Mouse (Mus musculus) liver, adult (tissue): ENCODE results near the gene Tmem86a.

Source experiments
- GATA4 ChIP-seq: IDR thresholded peaks from 2 replicates; pipeline ENCODE4 v1.6.1; 2014; ENCODE audit warnings: mild to moderate bottlenecking, low read length; ENCODE audit not compliant: insufficient replicate concordance

The Tmem86a gene

GRCm38 (mm10) chr7:47053287-47053686, 2.9 kb downstream of the Tmem86a start:
- TF ChIP-seq GATA4, result no peak

- no peak for TF ChIP-seq GATA4
These were observed 4.3 kb downstream of the Tmem86a start for GRCm38 (mm10) chr7:47054666-47055065.

- TF ChIP-seq GATA4, result no peak
These were observed 5.3 kb downstream of the Tmem86a start for GRCm38 (mm10) chr7:47055744-47056143.

- TF ChIP-seq GATA4, result no peak
These were observed 5.9 kb downstream of the Tmem86a start for GRCm38 (mm10) chr7:47056273-47056672.

- no peak for TF ChIP-seq GATA4
These were observed 8.9 kb downstream of the Tmem86a start for GRCm38 (mm10) chr7:47059339-47059738.

- TF ChIP-seq GATA4, result no peak
These were observed 11.2 kb downstream of the Tmem86a start for GRCm38 (mm10) chr7:47061560-47061959.

- no peak for TF ChIP-seq GATA4
These were observed 16.5 kb downstream of the Tmem86a start for GRCm38 (mm10) chr7:47066942-47067341.

GRCm38 (mm10) chr7:47067879-47068278, 17.5 kb downstream of the Tmem86a start:
- peak; percentile 37; the same call in 1 of the 2 replicates for TF ChIP-seq GATA4

GRCm38 (mm10) chr7:47072551-47072950, 22.1 kb downstream of the Tmem86a start:
- no peak for TF ChIP-seq GATA4

- no peak for TF ChIP-seq GATA4
These were observed 23.4 kb downstream of the Tmem86a start for GRCm38 (mm10) chr7:47073536-47074521.

GRCm38 (mm10) chr7:47076193-47076592, 25.8 kb downstream of the Tmem86a start:
- no peak for TF ChIP-seq GATA4

GRCm38 (mm10) chr7:47076729-47077128, 26.3 kb downstream of the Tmem86a start:
- TF ChIP-seq GATA4, result no peak

- TF ChIP-seq GATA4, result no peak
These were observed 27.1 kb downstream of the Tmem86a start for GRCm38 (mm10) chr7:47077451-47077850.

- no peak for TF ChIP-seq GATA4
These were observed 30.5 kb downstream of the Tmem86a start for GRCm38 (mm10) chr7:47080868-47081267.

GRCm38 (mm10) chr7:47081277-47081676, 30.9 kb downstream of the Tmem86a start:
- TF ChIP-seq GATA4, result no peak

GRCm38 (mm10) chr7:47085075-47085474, 34.7 kb downstream of the Tmem86a start:
- TF ChIP-seq GATA4, result no peak

GRCm38 (mm10) chr7:47093935-47094334, 43.5 kb downstream of the Tmem86a start:
- TF ChIP-seq GATA4, result no peak

GRCm38 (mm10) chr7:47094969-47095368, 44.6 kb downstream of the Tmem86a start:
- no peak for TF ChIP-seq GATA4
